Mouse (Mus musculus) splenic B cell, adult 2 months (primary cell): ENCODE data around the gene Trim59.

Experiments
- DNase-seq: peaks from one replicate; pipeline ENCODE4 v3.0.0-alpha.2; 2011; ENCODE audit warnings: low read depth, low spot score
- H3K27me3 ChIP-seq: 2 replicates; pipeline ENCODE4 v1.6.1; 2012; ENCODE audit warnings: mild to moderate bottlenecking, low read length, moderate library complexity, mixed read lengths; ENCODE audit not compliant: control insufficient read depth, poor library complexity, insufficient read depth, severe bottlenecking
- H3K36me3 ChIP-seq: 2 replicates; pipeline ENCODE4 v1.6.1; 2012; ENCODE audit warnings: mild to moderate bottlenecking, low read length, moderate library complexity, mixed read lengths; ENCODE audit not compliant: control insufficient read depth, poor library complexity, insufficient read depth, severe bottlenecking

Gene Trim59

GRCm38 (mm10) chr3:69044645-69045399, at the start of gene Trim59:
TSS of gene Trim59 (minus strand) at chr3:69044755.
- Histone ChIP-seq H3K27me3 (no peaks in the 10 kb centered on the region), H3K36me3 (no peaks in the 10 kb centered on the region)
- peak; percentile 93 for DNase-seq

- peak; percentile 64 for DNase-seq
- no peaks in the 10 kb centered on the region for H3K27me3 ChIP-seq
- H3K36me3 ChIP-seq = no peaks in the 10 kb centered on the region
Observed at GRCm38 (mm10) chr3:69064005-69064404, 19.4 kb upstream of the Trim59 start.

GRCm38 (mm10) chr3:69062764-69063163, 18.2 kb upstream of the Trim59 start:
- no peaks in the 10 kb centered on the region for H3K36me3 ChIP-seq
- H3K27me3 ChIP-seq = no peaks in the 10 kb centered on the region
- DNase-seq = peak; percentile 58

- DNase-seq = no peak
- H3K36me3 ChIP-seq = no peaks in the 10 kb centered on the region
Observed at GRCm38 (mm10) chr3:69060672-69061071, 16.1 kb upstream of the Trim59 start.

GRCm38 (mm10) chr3:69055871-69056270, 11.3 kb upstream of the Trim59 start:
- no peaks in the 10 kb centered on the region for H3K36me3 ChIP-seq
- no peak for DNase-seq
- no peaks in the 10 kb centered on the region for H3K27me3 ChIP-seq

More at GRCm38 (mm10) chr3:69060672-69061071, 16.1 kb upstream of the Trim59 start:
- H3K27me3 ChIP-seq = no peaks in the 10 kb centered on the region

- no peak for DNase-seq
- Histone ChIP-seq H3K27me3 (no peaks in the 10 kb centered on the region), H3K36me3 (no peaks in the 10 kb centered on the region)
Observed at GRCm38 (mm10) chr3:69054760-69055432, 10.3 kb upstream of the Trim59 start.

GRCm38 (mm10) chr3:69051894-69052293, 7.3 kb upstream of the Trim59 start:
- Histone ChIP-seq H3K36me3 (no peaks in the 10 kb centered on the region), H3K27me3 (no peaks in the 10 kb centered on the region)
- no peak for DNase-seq

- H3K36me3 ChIP-seq = no peaks in the 10 kb centered on the region
- H3K27me3 ChIP-seq = no peaks in the 10 kb centered on the region
- DNase-seq = no peak
Observed at GRCm38 (mm10) chr3:69049011-69049410, 4.5 kb upstream of the Trim59 start.

- Histone ChIP-seq H3K27me3 (no peaks in the 10 kb centered on the region), H3K36me3 (no peaks in the 10 kb centered on the region)
- DNase-seq = no peak
Observed at GRCm38 (mm10) chr3:69047684-69048083, 3.1 kb upstream of the Trim59 start.

GRCm38 (mm10) chr3:69046509-69046908, 2.0 kb upstream of the Trim59 start:
- DNase-seq = no peak
- Histone ChIP-seq H3K27me3 (no peaks in the 10 kb centered on the region), H3K36me3 (no peaks in the 10 kb centered on the region)

- DNase-seq = no peak
- no peaks in the 10 kb centered on the region for H3K36me3 ChIP-seq
- H3K27me3 ChIP-seq = no peaks in the 10 kb centered on the region
Observed at GRCm38 (mm10) chr3:69045750-69046149, 1.2 kb upstream of the Trim59 start.

- H3K27me3 ChIP-seq = no peaks in the 10 kb centered on the region
- no peak for DNase-seq
- H3K36me3 ChIP-seq = no peaks in the 10 kb centered on the region
Observed at GRCm38 (mm10) chr3:69045400-69045703, 797 bp upstream of the Trim59 start.

GRCm38 (mm10) chr3:69044167-69044591, 376 bp downstream of the Trim59 start:
- DNase-seq = no peak
- Histone ChIP-seq H3K27me3 (no peaks in the 10 kb centered on the region), H3K36me3 (no peaks in the 10 kb centered on the region)

- H3K27me3 ChIP-seq = no peaks in the 10 kb centered on the region
- DNase-seq = peak; percentile 68
- H3K36me3 ChIP-seq = no peaks in the 10 kb centered on the region
Observed at GRCm38 (mm10) chr3:69041298-69041697, 3.3 kb downstream of the Trim59 start.

- H3K36me3 ChIP-seq = no peaks in the 10 kb centered on the region
- no peak for DNase-seq
- no peaks in the 10 kb centered on the region for H3K27me3 ChIP-seq
Observed at GRCm38 (mm10) chr3:69040105-69040504, 4.5 kb downstream of the Trim59 start.
